Mouse (Mus musculus): ENCODE data around the gene Slc5a2.

Gene Slc5a2

GRCm38 (mm10) chr7:128300952-128301351, 35.5 kb downstream of the Slc5a2 start:
- DNase-seq (ENCODE audit: low read depth, low spot score), result no peak

GRCm38 (mm10) chr7:128302151-128302550, 36.7 kb downstream of the Slc5a2 start:
- DNase-seq (ENCODE audit: low read depth, low spot score), result no peak

GRCm38 (mm10) chr7:128304198-128304597, 38.7 kb downstream of the Slc5a2 start:
- DNase-seq (ENCODE audit: low read depth, low spot score), result no peak

DNA sequence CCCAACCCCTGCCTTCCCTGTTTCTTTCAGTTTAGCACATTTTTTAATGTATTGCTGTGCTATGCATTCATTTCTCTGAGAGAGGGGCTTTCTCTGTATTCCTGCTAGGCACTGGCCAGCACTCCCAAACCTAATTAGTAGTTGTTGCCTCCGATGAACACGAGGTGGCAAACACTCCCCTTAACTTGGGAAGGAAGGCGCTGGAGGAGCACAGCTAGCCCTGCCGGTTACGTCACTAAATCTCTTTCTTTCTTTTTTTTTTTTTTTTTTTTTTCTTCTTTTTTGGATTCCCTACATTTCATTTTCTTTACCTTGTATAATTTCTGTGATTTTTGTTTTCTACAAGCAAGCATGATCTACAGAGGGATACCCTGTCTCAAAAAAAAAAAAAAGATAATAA, 39.5 kb downstream of the Slc5a2 start:
- DNase-seq (ENCODE audit: low read depth, low spot score), result peak; percentile 51

DNA sequence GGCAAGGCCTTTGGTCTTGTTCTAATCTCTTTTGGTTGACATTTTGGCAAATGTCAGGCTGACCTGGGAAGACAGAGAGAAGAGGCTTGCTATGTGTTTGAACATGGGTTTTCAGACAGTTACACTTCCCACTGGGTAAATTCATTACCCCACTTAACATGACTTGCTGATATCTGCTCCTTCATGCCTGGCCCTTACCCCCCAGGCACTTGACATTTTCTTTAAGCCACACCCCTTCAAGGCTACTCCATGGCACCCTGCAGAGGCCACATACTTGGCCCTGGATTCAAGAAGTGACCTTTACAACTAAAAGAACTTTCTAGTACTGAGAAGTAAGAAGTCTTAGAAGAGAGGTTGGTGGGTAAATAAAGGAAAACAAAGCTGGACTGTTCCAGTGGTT, 42.4 kb downstream of the Slc5a2 start:
- no peak for DNase-seq (ENCODE audit: low read depth, low spot score)

DNA sequence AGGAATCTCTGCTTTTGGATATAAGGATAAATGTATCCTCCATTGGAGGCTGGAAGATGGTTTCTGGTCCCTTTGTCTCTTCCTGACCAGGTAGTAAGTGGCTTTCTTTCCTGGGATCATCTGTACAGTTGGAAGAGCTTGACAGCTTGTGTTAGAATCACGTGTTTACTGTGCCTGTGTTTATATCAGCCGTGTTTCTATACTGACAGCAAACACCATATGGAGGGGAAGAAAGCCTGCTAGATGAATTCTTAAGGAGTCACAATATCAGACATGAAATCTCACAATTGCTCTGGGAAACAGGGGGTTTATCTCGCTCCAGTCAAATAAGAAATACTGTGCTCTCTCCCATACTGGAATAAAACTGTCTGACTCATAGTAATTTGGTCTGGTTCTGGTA, 43.8 kb downstream of the Slc5a2 start:
- DNase-seq (ENCODE audit: low read depth, low spot score), result no peak

- no peak for DNase-seq (ENCODE audit: low read depth, low spot score)
Observed at GRCm38 (mm10) chr7:128309776-128310175, 44.3 kb downstream of the Slc5a2 start.

GRCm38 (mm10) chr7:128310229-128310688, 44.8 kb downstream of the Slc5a2 start:
- DNase-seq (ENCODE audit: low read depth, low spot score), result no peak

DNA sequence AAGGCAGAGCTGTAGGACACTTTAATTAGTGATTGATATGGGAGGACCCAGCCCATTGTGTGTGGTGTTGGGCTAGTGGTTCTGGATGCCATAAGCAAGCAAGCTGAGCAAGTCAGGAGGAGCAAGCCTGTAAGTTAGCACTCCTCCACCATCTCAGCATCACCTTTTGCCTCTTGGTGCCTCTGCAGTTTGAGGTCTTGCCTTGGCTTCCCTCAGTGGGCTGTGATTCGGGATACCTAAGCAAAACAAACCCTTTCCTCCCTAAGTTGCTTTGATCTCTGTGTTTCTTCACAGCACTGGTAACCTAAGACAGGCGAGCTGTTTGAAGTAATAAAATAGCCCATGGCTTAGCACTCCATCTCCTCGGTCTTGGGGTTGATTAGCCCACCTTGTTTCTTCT, 45.8 kb downstream of the Slc5a2 start:
- DNase-seq (ENCODE audit: low read depth, low spot score), result no peak

GRCm38 (mm10) chr7:128311811-128312210, 46.4 kb downstream of the Slc5a2 start:
- no peak for DNase-seq (ENCODE audit: low read depth, low spot score)

DNA sequence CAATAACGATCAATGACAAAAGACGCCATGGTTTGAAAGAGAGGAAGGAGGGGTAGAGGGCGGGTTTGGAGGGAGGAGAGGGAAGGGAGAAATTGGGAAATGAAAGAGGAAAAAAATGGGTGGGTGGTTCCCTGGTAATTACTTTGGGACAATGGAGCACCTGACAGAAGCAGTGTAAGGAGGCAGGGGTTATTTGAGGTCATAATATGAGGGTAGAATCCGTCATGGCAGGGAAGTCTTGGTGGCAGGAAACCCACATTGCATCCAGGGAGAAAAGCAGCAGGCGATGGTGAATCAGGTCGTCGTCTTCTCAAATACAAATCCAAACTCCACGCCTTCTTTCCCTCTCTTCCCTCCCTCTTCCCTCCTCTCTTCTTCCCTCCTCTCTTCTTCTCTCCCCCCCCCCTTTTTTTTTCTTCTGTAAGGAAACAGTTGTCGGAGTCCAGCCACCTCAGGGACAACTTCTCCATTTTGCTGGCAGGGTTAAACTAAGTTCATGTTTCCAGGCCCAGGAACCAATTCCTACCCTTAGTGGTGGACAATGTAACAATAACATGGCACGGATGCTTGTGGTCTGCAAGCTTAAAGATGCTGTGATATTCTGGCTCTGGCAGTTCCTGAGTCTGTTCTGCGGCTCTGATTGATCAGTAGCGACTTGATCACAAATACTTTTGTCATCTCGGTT, 47.1 kb downstream of the Slc5a2 start:
- DNase-seq (ENCODE audit: low read depth, low spot score), result no peak

GRCm38 (mm10) chr7:128313601-128314000, 48.1 kb downstream of the Slc5a2 start:
- no peak for DNase-seq (ENCODE audit: low read depth, low spot score)

DNA sequence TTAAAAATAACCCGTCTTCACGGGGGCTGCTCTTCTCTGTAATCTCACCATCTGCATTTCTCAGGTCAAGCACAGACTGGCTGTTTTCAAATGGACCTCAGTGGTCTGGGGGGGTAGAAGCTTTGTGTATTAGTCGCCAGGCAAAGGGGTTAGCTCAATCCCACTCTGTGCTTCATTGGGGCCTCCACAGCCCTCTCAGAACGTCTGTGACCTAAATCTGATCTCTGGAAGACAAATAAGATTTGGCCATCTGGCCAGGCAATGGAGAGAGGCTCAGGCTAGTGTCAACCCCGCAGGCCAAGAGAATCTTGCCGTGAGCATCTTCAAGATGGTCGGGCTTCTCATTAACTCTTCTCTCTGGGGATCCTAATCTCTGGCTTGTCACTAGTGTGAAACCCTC, 49.0 kb downstream of the Slc5a2 start:
- no peak for DNase-seq (ENCODE audit: low read depth, low spot score)

- peak; percentile 14 for DNase-seq (ENCODE audit: low read depth, low spot score)
Observed at GRCm38 (mm10) chr7:128317011-128317410, 51.6 kb downstream of the Slc5a2 start.

- peak; percentile 29 for DNase-seq (ENCODE audit: low read depth, low spot score)
Observed at GRCm38 (mm10) chr7:128319140-128319539, 53.7 kb downstream of the Slc5a2 start.

DNA sequence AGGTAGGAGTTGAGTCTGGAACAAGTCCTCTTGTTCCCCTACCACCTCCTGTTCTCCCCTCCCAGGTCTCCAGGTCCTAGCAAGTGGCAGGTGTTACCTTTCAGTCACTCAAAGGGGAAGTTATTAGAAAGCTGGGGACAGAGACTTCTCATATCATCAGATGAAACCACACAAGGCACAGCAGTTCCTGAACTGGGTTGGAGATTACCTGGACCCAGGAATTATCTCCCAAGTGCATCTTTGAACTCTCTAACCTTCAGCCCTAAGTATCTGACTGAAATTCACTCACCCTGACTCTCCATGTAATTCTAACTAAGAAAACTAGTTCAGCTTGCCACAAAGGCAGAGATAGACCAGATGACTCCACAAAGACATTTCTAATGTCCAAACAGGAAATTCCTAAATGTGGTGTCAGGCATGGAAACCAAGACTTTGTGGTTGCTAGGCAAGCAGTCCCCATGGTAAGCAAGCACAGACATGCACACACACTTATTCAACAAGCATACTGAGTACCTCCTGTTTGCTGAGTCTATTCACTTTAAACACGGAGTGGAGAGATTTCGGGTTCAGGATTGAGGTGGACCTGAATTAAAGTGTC, 54.9 kb downstream of the Slc5a2 start:
- DNase-seq (ENCODE audit: low read depth, low spot score), result no peak

DNA sequence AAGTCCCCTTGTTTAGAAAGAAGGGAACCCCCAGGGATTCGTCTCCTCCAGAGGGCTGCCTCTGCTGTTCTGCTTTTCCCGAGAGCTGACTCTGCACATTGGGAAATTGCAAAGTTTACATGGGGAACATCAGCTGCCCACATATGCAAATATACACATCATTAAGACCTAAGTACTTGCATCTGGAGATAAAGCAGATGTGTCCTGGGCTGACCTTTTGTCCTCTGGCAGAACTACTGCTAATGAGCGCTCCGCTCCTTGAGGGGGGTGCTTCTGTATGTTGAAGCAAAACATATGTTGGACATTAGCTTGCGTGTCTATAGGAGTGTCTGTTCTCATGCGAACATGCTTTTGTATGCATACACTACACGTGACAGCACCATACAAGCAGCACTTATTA, 55.8 kb downstream of the Slc5a2 start:
- no peak for DNase-seq (ENCODE audit: low read depth, low spot score)
